Mouse (Mus musculus): ENCODE measurements around the gene Actl11. TPM values are rescaled to one million over a fixed set of nuclear protein-coding genes. Genes with fewer than 3 reads are reported as not detected.

The Actl11 gene
- total RNA-seq, 2 experiments from 2014 or later, result not detected

DNA sequence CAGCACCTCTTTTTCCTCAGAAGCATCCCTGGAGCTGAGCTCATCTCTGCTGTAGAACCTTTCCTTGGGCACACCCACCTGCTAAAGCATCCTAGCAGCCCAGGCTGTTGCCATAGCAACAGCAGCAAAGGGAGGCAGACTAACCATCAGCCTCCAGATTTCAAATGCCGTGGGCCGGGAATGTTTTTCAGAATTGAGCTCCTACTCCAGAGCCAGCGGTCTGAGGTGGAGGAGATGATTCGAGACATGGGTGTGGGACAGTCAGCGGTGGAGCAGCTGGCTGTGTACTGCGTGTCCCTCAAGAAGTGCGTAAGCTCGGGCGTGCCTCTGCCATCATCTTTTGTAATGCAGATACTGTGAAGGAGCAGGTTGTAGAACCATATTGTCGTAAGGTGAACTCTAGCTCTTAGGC lies 33.1 kb downstream of the Actl11 start:
- DNase-seq (ENCODE audit: low spot score in 2 of 2), result no peak

DNA sequence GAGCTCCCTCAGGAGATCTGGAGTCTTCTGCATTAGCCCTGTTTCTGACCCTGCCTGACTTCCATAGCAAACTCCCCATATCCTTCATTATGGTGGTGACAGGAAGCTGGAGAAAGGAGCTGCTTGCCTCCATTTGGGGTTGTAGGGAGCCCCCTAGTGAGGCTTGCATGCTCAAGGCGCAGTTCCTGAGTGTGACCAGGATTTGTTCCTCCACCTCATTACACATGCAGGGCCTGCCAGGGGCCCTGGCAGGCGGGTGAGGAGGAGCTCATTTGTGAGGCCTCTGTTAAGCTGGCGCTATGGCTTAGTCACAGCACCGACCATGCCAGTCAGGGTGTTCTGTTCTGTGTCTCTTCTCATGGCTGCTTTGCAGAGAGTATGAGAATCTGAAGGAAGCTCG lies 33.6 kb downstream of the Actl11 start:
- DNase-seq (ENCODE audit: low spot score in 2 of 2), result no peak

DNA sequence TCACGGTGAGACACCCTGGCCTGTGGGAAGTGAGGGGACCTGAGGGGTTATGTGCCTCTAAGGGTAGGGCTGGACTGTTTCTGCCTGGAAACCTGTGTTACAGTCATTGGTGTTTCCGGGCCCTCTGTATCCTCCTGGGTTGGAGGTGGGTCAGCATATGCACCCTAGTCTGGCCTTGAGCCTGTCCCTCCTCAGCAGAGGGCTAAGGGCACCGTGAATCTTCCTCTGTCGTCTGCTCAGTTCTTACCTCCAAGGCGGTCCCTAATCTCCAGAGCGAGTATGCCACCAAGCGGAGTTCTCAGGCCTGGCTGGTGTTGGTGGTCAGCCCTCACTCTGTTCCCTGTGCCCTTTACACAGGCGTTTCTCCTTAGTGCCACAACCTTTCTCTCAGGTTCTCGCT lies 34.6 kb downstream of the Actl11 start:
- no peak for DNase-seq (ENCODE audit: low spot score in 2 of 2)

DNA sequence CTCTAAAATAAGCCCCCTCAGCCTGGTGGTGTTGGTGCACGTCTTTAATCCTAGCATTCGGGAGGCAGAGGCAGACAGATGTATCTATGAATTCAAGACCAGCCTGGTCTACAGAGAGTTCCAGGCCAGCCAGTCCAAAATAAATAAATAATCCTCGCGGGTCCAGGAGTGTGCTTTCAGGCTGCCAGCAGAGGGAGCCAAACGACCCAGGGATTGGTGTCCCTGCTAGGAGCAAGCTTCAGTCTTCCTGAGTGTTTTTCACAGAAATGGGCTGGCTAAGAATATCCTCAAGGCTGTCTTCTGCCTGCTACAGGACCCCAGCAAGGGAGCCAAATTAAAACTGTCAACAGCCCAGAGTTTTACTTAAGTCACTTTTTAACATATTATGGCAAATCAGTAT lies 35.4 kb downstream of the Actl11 start:
- DNase-seq (ENCODE audit: low spot score in 2 of 2), result peak; percentile 58 to 76

DNA sequence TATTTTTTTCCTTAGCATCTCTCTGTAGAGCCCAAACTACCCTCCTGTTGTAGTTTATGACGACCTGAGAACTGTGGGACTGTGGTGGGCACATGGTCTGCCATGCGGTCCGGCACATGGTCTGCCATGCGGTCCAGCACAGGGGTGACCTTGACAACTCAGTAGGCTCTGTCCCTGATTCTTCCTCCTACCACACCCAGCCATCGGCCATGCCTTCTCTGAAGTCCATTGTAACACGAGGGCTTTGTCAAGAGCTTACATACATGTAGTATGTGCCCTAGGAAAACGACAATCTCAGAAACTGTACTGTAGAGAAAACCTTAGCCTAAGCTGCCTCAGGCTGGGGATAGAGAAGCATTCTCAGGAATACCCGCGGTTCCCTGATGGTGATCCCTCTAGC lies 36.4 kb downstream of the Actl11 start:
- no peak for DNase-seq (ENCODE audit: low spot score in 2 of 2)

DNA sequence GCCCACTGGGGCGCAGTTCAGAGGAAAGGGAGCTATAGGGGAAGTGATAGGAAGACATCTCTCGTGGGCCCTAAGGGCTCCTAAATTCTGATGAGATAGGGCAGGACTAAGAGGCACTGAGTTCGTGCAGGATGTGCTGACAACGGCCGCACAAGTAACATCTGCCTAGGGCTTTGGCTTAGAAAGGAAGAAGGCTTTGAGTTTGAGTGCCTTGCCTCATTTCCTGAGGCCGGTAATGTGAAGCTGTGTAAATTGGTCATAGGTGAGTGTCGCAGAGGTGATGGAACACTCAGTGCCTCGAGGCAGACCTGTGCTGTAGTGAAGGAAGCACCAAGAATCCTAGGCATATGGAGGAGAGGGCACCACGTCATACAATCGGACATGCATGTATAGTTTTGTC lies 38.4 kb downstream of the Actl11 start:
- no peak for DNase-seq (ENCODE audit: low spot score in 2 of 2)

DNA sequence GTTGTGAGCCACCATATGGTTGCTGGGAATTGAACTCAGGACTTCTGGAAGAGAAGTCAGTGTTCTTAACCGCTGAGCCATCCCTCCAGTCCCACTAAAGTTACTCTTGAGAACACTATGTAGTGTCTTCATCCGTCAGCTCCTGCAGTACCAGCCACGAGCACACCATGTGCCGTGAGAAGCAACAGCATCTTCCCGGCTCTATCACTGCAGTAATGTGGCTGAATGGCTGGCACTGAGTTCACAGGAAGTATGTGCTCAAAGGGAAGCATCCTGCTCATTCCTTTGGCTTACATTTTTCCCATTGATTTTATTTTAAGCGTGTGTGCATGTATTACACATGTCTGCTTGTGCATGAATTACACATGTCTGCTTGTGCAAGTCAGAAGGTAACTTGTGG lies 39.2 kb downstream of the Actl11 start:
- DNase-seq (ENCODE audit: low spot score in 2 of 2), result no peak

DNA sequence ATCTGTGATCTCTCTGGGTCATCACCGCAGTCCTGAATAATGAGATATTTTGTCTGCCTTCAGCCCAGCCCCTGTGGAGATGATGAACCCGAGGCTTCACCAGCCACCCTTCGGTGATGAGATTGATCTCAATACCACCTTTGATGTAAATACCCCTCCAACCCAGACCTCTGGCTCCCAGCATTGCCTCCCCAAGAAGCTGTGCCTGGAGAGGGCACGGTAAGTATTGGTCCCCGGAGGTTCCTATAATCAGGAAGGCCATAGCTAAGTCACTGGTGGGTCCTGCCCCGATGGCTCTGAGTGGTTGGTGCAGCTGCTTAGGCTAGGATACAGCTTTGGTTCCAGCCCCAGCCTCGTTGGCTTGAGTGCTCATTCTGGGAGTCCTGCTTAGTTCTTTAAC lies 40.3 kb downstream of the Actl11 start:
- DNase-seq (ENCODE audit: low spot score in 2 of 2), result no peak

DNA sequence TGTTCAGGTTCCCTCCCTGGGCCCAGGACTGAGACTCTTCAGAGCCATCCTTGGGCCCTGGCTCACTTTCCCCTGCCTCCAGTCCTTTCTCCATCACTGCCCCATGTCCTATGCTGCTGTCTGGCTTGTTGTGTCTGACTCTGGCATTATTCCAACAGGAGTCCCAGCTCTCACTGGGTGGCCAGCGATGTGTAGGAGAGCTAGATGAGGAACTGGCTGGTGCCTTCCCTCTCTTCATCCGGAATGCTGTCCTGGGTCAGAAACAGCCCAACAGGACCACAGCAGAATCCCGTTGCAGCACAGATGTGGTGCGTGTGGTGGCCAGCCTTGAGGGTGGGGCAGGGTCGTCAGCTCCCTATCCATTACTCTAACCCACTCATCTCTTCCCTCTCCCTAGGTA lies 42.0 kb downstream of the Actl11 start:
- DNase-seq (ENCODE audit: low spot score in 2 of 2), result no peak

DNA sequence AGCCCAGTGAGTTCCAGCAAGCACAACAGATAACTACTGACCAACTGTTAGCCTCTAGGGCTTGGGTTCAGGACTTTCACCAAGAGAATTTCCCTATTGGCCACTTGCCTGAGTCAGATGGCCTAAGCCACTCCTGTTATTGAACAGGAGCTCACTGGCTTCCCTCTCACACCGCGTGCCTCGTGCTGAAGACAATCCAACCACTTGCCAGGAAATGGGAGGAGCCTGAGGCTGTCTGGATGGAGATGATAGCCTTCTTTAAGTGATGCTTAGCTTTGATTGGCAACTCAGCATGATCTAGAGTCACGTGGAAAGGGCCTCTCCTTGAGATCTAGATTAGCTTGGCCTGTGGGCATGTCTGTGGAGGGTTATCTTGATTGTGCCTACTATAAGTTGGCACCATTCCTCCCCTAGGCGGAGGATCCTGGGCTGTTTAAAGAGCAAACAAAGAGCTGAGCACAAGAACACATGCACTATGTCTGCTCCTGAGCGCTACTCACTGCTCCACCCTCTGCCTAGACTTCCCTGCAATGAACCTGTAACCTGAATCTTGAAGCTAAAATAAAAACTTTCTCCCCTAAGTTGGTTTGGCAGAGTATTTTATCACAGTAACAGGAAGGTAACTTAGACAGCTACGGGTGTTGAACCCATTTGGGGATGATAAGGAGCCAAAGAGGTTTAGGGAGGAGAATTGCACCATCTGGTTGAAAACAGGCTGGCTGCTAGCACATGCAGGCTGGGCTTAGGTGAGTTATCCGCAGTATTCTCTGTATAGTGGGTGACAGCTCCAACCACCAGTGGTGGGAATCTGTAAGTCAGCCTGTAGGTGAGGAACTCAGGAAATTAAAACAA lies 43.6 kb downstream of the Actl11 start:
- DNase-seq (ENCODE audit: low spot score in 2 of 2), result no peak

DNA sequence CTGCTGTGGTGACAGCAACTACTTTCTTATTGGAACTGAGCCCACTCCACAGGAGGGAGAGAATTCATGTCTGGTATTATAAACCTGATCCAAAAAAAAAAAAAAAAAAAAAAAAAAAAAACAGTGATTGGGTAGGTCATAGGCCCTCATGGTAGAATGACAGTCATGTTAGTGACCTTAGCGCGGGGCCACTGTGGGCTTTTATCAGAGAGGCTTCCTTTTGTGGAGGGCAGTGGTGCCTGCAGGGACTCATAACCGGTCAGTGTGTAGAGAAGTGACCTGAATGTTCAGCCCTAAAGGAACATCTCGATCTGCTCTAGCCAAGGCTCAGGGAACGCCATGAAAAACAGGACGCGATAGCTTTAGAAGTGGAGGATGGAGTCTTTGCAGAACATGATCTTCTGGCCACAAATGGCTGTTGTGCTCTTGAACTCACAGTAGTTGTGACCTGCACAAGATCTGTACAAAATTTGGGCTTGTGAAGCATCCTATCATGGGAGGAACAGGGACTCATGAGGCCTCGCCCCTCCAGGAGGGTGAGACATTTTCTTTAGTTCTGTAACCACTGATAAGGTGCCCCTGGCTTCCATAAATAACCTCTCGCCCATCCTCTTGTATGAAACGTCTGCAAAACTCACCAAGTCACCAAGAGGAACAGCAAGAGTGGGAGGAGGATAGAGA lies 46.4 kb downstream of the Actl11 start:
- DNase-seq (ENCODE audit: low spot score in 2 of 2), result no peak

DNA sequence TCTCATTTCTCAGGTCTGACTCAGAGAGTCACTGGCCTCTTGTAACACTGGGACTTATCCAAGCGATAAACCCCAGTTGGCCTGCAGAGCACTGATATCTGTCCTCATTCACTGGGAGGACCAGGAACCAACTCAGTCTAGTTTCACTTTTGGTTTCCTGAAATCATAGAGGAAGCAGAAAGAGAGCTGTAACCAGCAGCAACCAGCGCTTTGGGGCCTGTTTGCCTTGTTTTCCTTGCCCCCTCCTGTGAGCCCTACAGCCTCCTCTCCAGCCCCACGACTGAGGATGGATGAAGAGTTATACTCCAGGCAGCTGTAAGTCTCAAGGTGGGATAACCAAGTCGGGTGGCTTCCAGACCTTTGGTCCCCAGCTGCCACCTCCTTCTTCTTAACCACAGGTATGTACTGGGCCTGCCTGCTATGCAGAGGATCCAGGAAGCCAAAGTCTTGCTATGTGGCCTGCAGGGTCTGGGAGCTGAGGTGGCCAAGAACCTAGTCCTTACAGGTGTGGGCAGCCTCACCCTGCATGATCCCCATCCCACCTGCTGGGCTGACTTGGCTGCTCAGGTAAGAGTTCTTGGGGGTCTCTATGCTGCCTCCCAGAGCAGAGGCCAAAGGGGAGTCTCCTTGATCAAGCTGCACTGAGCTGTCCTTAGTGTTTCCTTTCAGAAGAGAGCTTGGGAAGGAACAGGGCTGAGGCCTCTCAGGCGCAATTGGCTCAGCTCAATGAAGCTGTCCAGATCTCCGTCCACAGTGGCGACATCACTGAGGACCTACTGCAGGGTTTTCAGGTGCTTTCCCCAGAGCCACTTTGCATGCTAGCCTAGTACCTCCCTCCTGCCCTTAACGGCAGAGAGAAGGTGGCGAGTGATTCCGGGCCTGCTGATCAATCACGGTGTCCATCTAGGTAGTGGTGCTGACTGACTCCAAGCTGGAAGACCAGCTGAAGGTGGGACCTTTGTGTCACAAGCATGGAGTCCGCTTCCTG lies 47.4 kb downstream of the Actl11 start, which contains the start of gene Uba7:
Gene Uba7 (plus strand): TSS at position 107 of the 988 bp plus-strand sequence.
- no peak for DNase-seq (ENCODE audit: low spot score in 2 of 2)

DNA sequence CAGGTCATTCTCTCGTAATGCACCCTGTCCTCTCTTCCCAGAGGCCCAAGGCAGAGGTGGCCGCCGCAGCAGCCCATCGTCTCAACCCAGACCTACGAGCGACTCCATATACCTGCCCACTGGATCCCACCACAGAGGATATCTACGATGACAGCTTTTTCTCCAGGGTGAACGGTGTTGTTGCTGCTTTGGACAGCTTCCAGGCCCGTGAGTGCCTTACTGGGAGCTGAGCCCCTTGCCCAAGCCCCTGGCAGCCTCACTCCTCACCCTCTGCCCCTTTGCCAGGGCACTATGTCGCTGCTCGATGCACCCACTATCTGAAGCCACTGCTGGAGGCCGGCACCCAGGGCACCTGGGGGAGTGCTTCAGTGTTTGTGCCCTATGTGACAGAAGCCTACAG lies 50.5 kb downstream of the Actl11 start:
- DNase-seq (ENCODE audit: low spot score in 2 of 2), result no peak

Other genes starting within 250 kb of the Actl11 start
- gene Gnat1, start 248.8 kb upstream of the Actl11 start, total RNA-seq (2021), result 1 to 10 TPM in 1 of 2 experiments, under 1 TPM in 1; 0.73 to 1.6 TPM
- 10 to 100 TPM; 28.9 to 32.8 TPM for gene Sema3f, start 218.0 kb upstream of the Actl11 start, total RNA-seq (2021)
- gene Rbm5, start 157.5 kb upstream of the Actl11 start, total RNA-seq (2021), result 100 to 1,000 TPM; 152 to 155 TPM
- gene Rbm6, start 55.2 kb upstream of the Actl11 start, total RNA-seq (2021), result 10 to 100 TPM; 56.4 to 61.8 TPM
- 10 to 100 TPM; 11.8 to 11.9 TPM for gene Mon1a, start 40.3 kb upstream of the Actl11 start, total RNA-seq (2021)
- 10 to 100 TPM; 10.8 to 15.7 TPM for gene Mst1r, start 21.6 kb upstream of the Actl11 start, total RNA-seq (2021)
- 1 to 10 TPM; 3.5 to 4.0 TPM for gene Camkv, start 7.2 kb downstream of the Actl11 start, total RNA-seq (2021)
- 10 to 100 TPM; 14.4 to 16.3 TPM for gene Traip, start 21.7 kb downstream of the Actl11 start, total RNA-seq (2021)
- 10 to 100 TPM; 21.8 to 32.0 TPM for gene Uba7, start 47.0 kb downstream of the Actl11 start, total RNA-seq (2021)
- 1 to 10 TPM; 1.1 to 1.4 TPM for gene Gm20661, start 54.6 kb downstream of the Actl11 start, total RNA-seq (2021)
- 10 to 100 TPM; 16.0 to 16.6 TPM for gene Inka1, start 57.4 kb downstream of the Actl11 start, total RNA-seq (2021)
- gene Cdhr4, start 64.0 kb downstream of the Actl11 start, total RNA-seq (2021), result 1 to 10 TPM; 2.9 to 5.4 TPM
- 1 to 10 TPM in 1 of 2 experiments, under 1 TPM in 1; 0.53 to 1.3 TPM for gene Gm20662, start 67.9 kb downstream of the Actl11 start, total RNA-seq (2021)
- gene Ip6k1, start 74.0 kb downstream of the Actl11 start, total RNA-seq (2021), result 100 to 1,000 TPM; 123 to 128 TPM
- gene Gmppb, start 120.8 kb downstream of the Actl11 start, total RNA-seq (2021), result 10 to 100 TPM; 16.2 to 18.4 TPM
- gene Amigo3, start 124.7 kb downstream of the Actl11 start, total RNA-seq (2021), result 1 to 10 TPM; 3.0 to 3.7 TPM
- 10 to 100 TPM in 1 of 2 experiments, under 1 TPM in 1; 0.67 to 10.3 TPM for gene Mst1, start 152.0 kb downstream of the Actl11 start, total RNA-seq (2021)
- 10 to 100 TPM; 73.2 to 76.8 TPM for gene Rnf123, start 154.9 kb downstream of the Actl11 start, total RNA-seq (2021)
- 100 to 1,000 TPM in 1 of 2 experiments, 10 to 100 TPM in 1; 93.0 to 110 TPM for gene Apeh, start 166.1 kb downstream of the Actl11 start, total RNA-seq (2021)